Mouse (Mus musculus): ENCODE measurements around the gene Gigyf2. TPM values are rescaled to one million over a fixed set of nuclear protein-coding genes. Genes with fewer than 3 reads are reported as not detected.

Gene Gigyf2
- total and polyA plus RNA-seq, 3 experiments: 87.3 to 156 (median 93.5) TPM

- no peak for DNase-seq (ENCODE audit: extremely low read depth)
- Histone ChIP-seq H3K9ac (ENCODE audit: insufficient read depth, low read depth) (no peak overlapping the region), H3K79me2 (replicated peaks; ENCODE audit: control insufficient read depth, extremely low read depth, insufficient read depth, poor library complexity, severe bottlenecking) (no peaks in the 10 kb centered on the region), H3K9me3 (replicated peaks; ENCODE audit: low read length) (no peaks in the 10 kb centered on the region), H3K27me3 (replicated peaks) (no peaks in the 10 kb centered on the region), H3K4me2 (ENCODE audit: insufficient read depth, low read depth, poor library complexity, severe bottlenecking) (no peak overlapping the region), H3K36me3 (replicated peaks in 1 of 2; ENCODE audit: control insufficient read depth in 1 of 2, insufficient read depth in 1 of 2, low read length in 1 of 2) (no peaks in the 10 kb centered on the region), H3K4me1 (ENCODE audit: control insufficient read depth in 1 of 2, insufficient read depth in 2 of 2) (peaks cover 7 to 16% of the 10 kb centered on the region in 2 experiments; a peak in 3 of 4 replicates), H3K4me3 (replicated peaks in 1 of 3; ENCODE audit: low read depth in 2 of 3, low read length in 2 of 3, poor library complexity in 1 of 3) (no peak overlapping the region), H3K27ac (ENCODE audit: insufficient read depth, low read depth) (no peak overlapping the region)
- dilution Hi-C loops (cut with MboI; ENCODE audit: extremely low pct_ligation_motif_present, extremely low pct_unique_long_range_greater_than_20kb, low sequenced_read_pairs): no loop called here
- TF ChIP-seq KAT2A (IDR thresholded peaks at IDR 0.05; ENCODE audit: insufficient replicate concordance, low read length): no peak
- in situ Hi-C loops (cut with MboI; ENCODE audit: low pct_ligation_motif_present, low pct_unique_long_range_greater_than_20kb, low sequenced_read_pairs): no loop called here
Measured at GRCm38 (mm10) chr1:87313116-87313515, 13.7 kb upstream of the Gigyf2 start.

DNA sequence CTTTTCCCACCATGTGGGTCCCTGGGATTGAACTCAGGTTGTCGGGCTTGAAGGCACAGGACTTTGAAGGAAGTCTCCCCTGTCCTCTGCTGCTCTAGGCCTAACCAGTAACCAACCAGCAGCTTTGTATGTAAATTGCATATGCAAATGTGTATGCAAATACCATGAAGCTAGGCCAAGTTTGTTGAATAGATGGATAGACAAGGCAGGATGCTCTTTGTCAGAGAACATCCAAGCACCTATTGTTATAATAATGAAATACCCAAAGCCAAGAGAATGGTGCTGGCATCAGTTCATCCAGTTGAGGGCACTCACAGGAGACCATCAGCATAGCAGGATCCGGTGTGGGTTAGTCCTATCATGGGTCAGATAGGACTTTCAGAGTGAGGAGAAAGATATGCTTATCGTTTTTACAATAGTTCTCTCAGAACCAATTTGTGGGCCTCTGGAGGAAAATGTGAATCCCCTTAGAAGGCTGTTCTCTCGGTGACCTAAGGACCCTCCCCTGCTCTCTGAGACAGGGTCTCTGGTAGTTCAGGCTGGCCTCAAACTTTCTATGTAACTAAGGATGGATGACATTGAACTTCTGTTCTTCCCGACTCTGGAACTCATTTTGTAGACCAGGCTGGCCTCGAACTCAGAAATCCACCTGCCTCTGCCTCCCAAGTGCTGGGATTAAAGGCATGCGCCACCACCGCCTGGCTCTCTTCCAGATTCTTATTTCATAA is 12.8 kb upstream of the Gigyf2 start:
- H3K36me3 ChIP-seq (replicated peaks in 1 of 2; ENCODE audit: control insufficient read depth in 1 of 2, insufficient read depth in 1 of 2, low read length in 1 of 2): no peaks in the 10 kb centered on the region
- dilution Hi-C loops (cut with MboI; ENCODE audit: extremely low pct_ligation_motif_present, extremely low pct_unique_long_range_greater_than_20kb, low sequenced_read_pairs) (no loop called here), in situ Hi-C loops (cut with MboI; ENCODE audit: low pct_ligation_motif_present, low pct_unique_long_range_greater_than_20kb, low sequenced_read_pairs) (no loop called here)
- no peak overlapping the region for H3K4me2 ChIP-seq (ENCODE audit: insufficient read depth, low read depth, poor library complexity, severe bottlenecking)
- no peak overlapping the region for H3K4me3 ChIP-seq (replicated peaks in 1 of 3; ENCODE audit: low read depth in 2 of 3, low read length in 2 of 3, poor library complexity in 1 of 3)
- H3K9ac ChIP-seq (ENCODE audit: insufficient read depth, low read depth): no peak overlapping the region
- H3K27me3 ChIP-seq (replicated peaks): no peaks in the 10 kb centered on the region
- H3K9me3 ChIP-seq (replicated peaks; ENCODE audit: low read length): peaks cover 3% of the 10 kb centered on the region
- DNase-seq (ENCODE audit: extremely low read depth): peak; percentile 45
- TF ChIP-seq POLR2A (IDR thresholded peaks at IDR 0.05; ENCODE audit: low read depth, low read length): peak; percentile 65
- TF ChIP-seq ZC3H11A (IDR thresholded peaks at IDR 0.05; ENCODE audit: low read depth, low read length): no peak
- peak; percentile 10; the same call in 1 of the 2 replicates for TF ChIP-seq HCFC1 (IDR thresholded peaks at IDR 0.05; ENCODE audit: low read depth, low read length)
- no peak for TF ChIP-seq IRF4 (IDR thresholded peaks at IDR 0.05; ENCODE audit: low read depth, low read length)
- TF ChIP-seq TBP (conservative IDR thresholded peaks at IDR 0.05; ENCODE audit: low read depth, low read length): peak; percentile 88
- peak; percentile 96 for TF ChIP-seq ZMIZ1 (IDR thresholded peaks at IDR 0.05; ENCODE audit: low read depth, low read length)
- H3K27ac ChIP-seq (ENCODE audit: insufficient read depth, low read depth): peak overlapping the region; percentile 0; the same call in 1 of the 2 replicates
- H3K4me1 ChIP-seq (ENCODE audit: control insufficient read depth in 1 of 2, insufficient read depth in 2 of 2): peaks cover 7 to 16% of the 10 kb centered on the region in 2 experiments; a peak in 3 of 4 replicates
- no peaks in the 10 kb centered on the region for H3K79me2 ChIP-seq (replicated peaks; ENCODE audit: control insufficient read depth, extremely low read depth, insufficient read depth, poor library complexity, severe bottlenecking)

DNA sequence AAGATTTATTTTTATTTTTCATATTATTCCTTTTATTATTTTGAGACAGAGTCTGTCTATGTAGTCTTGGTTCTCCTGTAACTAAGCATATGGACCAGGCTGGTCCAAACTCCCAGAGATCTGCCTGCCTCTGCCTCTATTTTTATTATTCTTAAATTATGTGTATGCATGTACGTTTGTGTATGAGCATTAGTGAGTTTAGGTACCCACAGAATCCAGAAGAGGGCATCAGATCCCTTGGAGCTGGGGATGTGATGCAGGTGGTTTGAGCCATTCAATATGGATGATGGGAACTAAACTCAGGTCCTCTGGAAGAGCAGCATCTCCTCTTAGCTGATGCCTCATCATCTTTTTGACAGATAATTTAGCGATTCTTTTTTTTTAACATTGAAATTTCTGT is 11.4 kb upstream of the Gigyf2 start:
- TF ChIP-seq RAD21 (IDR thresholded peaks at IDR 0.05; ENCODE audit: low read depth, low read length) (peak; percentile 32), SMC3 (IDR thresholded peaks at IDR 0.05; ENCODE audit: low read depth, low read length) (peak; percentile 8; the same call in 1 of the 2 replicates), CTCF (conservative IDR thresholded peaks at IDR 0.05 in 1 of 2, IDR thresholded peaks at IDR 0.05 in 1 of 2; ENCODE audit: low read depth in 2 of 2, low read length in 2 of 2) (peak in 1 of 2 experiments; percentile 37; a peak in 2 of 4 replicates), PAX5 (IDR thresholded peaks at IDR 0.05; ENCODE audit: low read length) (no peak)
- no peak overlapping the region for H3K27ac ChIP-seq (ENCODE audit: insufficient read depth, low read depth)
- dilution Hi-C loops (cut with MboI; ENCODE audit: extremely low pct_ligation_motif_present, extremely low pct_unique_long_range_greater_than_20kb, low sequenced_read_pairs) (no loop called here), in situ Hi-C loops (cut with MboI; ENCODE audit: low pct_ligation_motif_present, low pct_unique_long_range_greater_than_20kb, low sequenced_read_pairs) (no loop called here)
- H3K9me3 ChIP-seq (replicated peaks; ENCODE audit: low read length): peaks cover 4% of the 10 kb centered on the region
- H3K9ac ChIP-seq (ENCODE audit: insufficient read depth, low read depth): no peak overlapping the region
- no peaks in the 10 kb centered on the region for H3K79me2 ChIP-seq (replicated peaks; ENCODE audit: control insufficient read depth, extremely low read depth, insufficient read depth, poor library complexity, severe bottlenecking)
- H3K27me3 ChIP-seq (replicated peaks): no peaks in the 10 kb centered on the region
- H3K4me1 ChIP-seq (ENCODE audit: control insufficient read depth in 1 of 2, insufficient read depth in 2 of 2): peaks cover 7 to 16% of the 10 kb centered on the region in 2 experiments; a peak in 3 of 4 replicates
- no peak overlapping the region for H3K4me3 ChIP-seq (replicated peaks in 1 of 3; ENCODE audit: low read depth in 2 of 3, low read length in 2 of 3, poor library complexity in 1 of 3)
- H3K4me2 ChIP-seq (ENCODE audit: insufficient read depth, low read depth, poor library complexity, severe bottlenecking): no peak overlapping the region
- DNase-seq (ENCODE audit: extremely low read depth): no peak
- H3K36me3 ChIP-seq (replicated peaks in 1 of 2; ENCODE audit: control insufficient read depth in 1 of 2, insufficient read depth in 1 of 2, low read length in 1 of 2): no peaks in the 10 kb centered on the region
